Mouse (Mus musculus): ENCODE measurements around the gene Bcar3. TPM values are rescaled to one million over a fixed set of nuclear protein-coding genes. Genes with fewer than 3 reads are reported as not detected.
"Not testable (repeated sequence)": the region's sequence is repeated elsewhere in the genome, so short reads cannot be mapped to it uniquely, and the experiment has no call there.

The Bcar3 gene
- polyA plus RNA-seq, 1 experiment from 2014 or later = 5.9 TPM

- ATAC-seq (ENCODE audit: low FRiP score, low read depth) = no peak
- H3K27me3 ChIP-seq = no peaks in the 10 kb centered on the region
- H3K36me3 ChIP-seq = peaks cover 28% of the 10 kb centered on the region
- H3K9ac ChIP-seq = 0 out of 2 replicates have a peak overlapping the region, but pooled peaks have one; percentile 31
- H3K4me3 ChIP-seq = peak overlapping the region; percentile 99
- 12% methylated on average over 19 of the region's 20 CpGs for WGBS
- peaks cover 37% of the 10 kb centered on the region for H3K4me1 ChIP-seq (replicated peaks)
- H3K9me3 ChIP-seq = no peaks in the 10 kb centered on the region
- peak overlapping the region; percentile 71 for H3K27ac ChIP-seq (replicated peaks)
- H3K4me2 ChIP-seq = peak overlapping the region; percentile 46
These were observed 20.3 kb upstream of the Bcar3 start for GRCm38 (mm10) chr3:122273407-122274240.

GRCm38 (mm10) chr3:122274241-122275024 is 19.5 kb upstream of the Bcar3 start, which contains the start of gene Dnttip2:
Dnttip2 (plus strand) TSS chr3:122274388.
- Histone ChIP-seq H3K36me3 (peaks cover 36% of the 10 kb centered on the region), H3K27ac (replicated peaks) (peak within 1 kb of the TSS; percentile 79), H3K9ac (peak within 1 kb of the TSS; percentile 97), H3K4me1 (replicated peaks) (peaks cover 37% of the 10 kb centered on the region), H3K27me3 (no peaks in the 10 kb centered on the region), H3K4me2 (peak within 1 kb of the TSS; percentile 92), H3K4me3 (peak within 1 kb of the TSS; percentile 99), H3K9me3 (no peaks in the 10 kb centered on the region)
- ATAC-seq (ENCODE audit: low FRiP score, low read depth) = peak; percentile 97
- WGBS = under 1% methylated on average over 56 of the region's 57 CpGs

GRCm38 (mm10) chr3:122275111-122275510 is 18.8 kb upstream of the Bcar3 start:
- peak overlapping the region; percentile 97 for H3K9ac ChIP-seq
- 76% methylated on average over 10 of the region's 10 CpGs for WGBS
- no peaks in the 10 kb centered on the region for H3K9me3 ChIP-seq
- H3K4me1 ChIP-seq (replicated peaks) = peaks cover 37% of the 10 kb centered on the region
- peak overlapping the region; percentile 92 for H3K4me2 ChIP-seq
- ATAC-seq (ENCODE audit: low FRiP score, low read depth) = no peak
- H3K4me3 ChIP-seq = peak overlapping the region; percentile 99
- H3K27me3 ChIP-seq = no peaks in the 10 kb centered on the region
- no peak overlapping the region for H3K27ac ChIP-seq (replicated peaks)
- H3K36me3 ChIP-seq = peaks cover 41% of the 10 kb centered on the region

- Histone ChIP-seq H3K9ac (no peak overlapping the region), H3K4me1 (replicated peaks) (peaks cover 19% of the 10 kb centered on the region), H3K27me3 (no peaks in the 10 kb centered on the region), H3K4me3 (no peak overlapping the region), H3K4me2 (no peak overlapping the region), H3K27ac (replicated peaks) (no peak overlapping the region), H3K36me3 (peaks cover 32% of the 10 kb centered on the region), H3K9me3 (no peaks in the 10 kb centered on the region)
- ATAC-seq (ENCODE audit: low FRiP score, low read depth) = no peak
- WGBS = 77% methylated on average over 5 of the region's 5 CpGs
These were observed 6.7 kb upstream of the Bcar3 start for GRCm38 (mm10) chr3:122287195-122287594.

- Histone ChIP-seq H3K27ac (replicated peaks) (no peak overlapping the region), H3K36me3 (peaks cover 17% of the 10 kb centered on the region), H3K4me2 (no peak overlapping the region), H3K4me3 (no peak overlapping the region), H3K27me3 (no peaks in the 10 kb centered on the region), H3K4me1 (replicated peaks) (peaks cover 23% of the 10 kb centered on the region), H3K9me3 (no peaks in the 10 kb centered on the region), H3K9ac (no peak overlapping the region)
- 85% methylated on average over 5 of the region's 5 CpGs for WGBS
- ATAC-seq (ENCODE audit: low FRiP score, low read depth) = no peak
These were observed 5.2 kb upstream of the Bcar3 start for GRCm38 (mm10) chr3:122288613-122289195.

- H3K9ac ChIP-seq; H3K9me3 ChIP-seq; ATAC-seq (ENCODE audit: low FRiP score, low read depth); H3K27ac ChIP-seq (replicated peaks); H3K4me3 ChIP-seq; H3K27me3 ChIP-seq; H3K4me2 ChIP-seq: not testable (repeated sequence)
- Histone ChIP-seq H3K4me1 (replicated peaks) (peaks cover 24% of the 10 kb centered on the region), H3K36me3 (peaks cover 11% of the 10 kb centered on the region)
- WGBS = 71% methylated on average over 4 of the region's 4 CpGs
These were observed 4.6 kb upstream of the Bcar3 start for GRCm38 (mm10) chr3:122289344-122289743.

GRCm38 (mm10) chr3:122290696-122291095 is 3.2 kb upstream of the Bcar3 start:
- Histone ChIP-seq H3K36me3 (peaks cover 1% of the 10 kb centered on the region; the same call in 1 of the 2 replicates), H3K4me1 (replicated peaks) (peaks cover 38% of the 10 kb centered on the region), H3K4me3 (no peak overlapping the region), H3K27ac (replicated peaks) (no peak overlapping the region; the same call in 1 of the 2 replicates), H3K9me3 (no peaks in the 10 kb centered on the region), H3K27me3 (no peaks in the 10 kb centered on the region), H3K9ac (no peak overlapping the region), H3K4me2 (no peak overlapping the region)
- WGBS = 68% methylated on average over 7 of the region's 7 CpGs
- ATAC-seq (ENCODE audit: low FRiP score, low read depth) = no peak

GRCm38 (mm10) chr3:122291828-122292227 is 2.1 kb upstream of the Bcar3 start:
- Histone ChIP-seq H3K9ac (peak overlapping the region; percentile 89; the same call in 1 of the 2 replicates), H3K36me3 (no peaks in the 10 kb centered on the region), H3K9me3 (no peaks in the 10 kb centered on the region), H3K4me1 (replicated peaks) (peaks cover 39% of the 10 kb centered on the region), H3K4me2 (peak overlapping the region; percentile 84), H3K4me3 (peak overlapping the region; percentile 84), H3K27ac (replicated peaks) (peak overlapping the region; percentile 99), H3K27me3 (no peaks in the 10 kb centered on the region)
- WGBS = 42% methylated on average over 12 of the region's 12 CpGs
- ATAC-seq (ENCODE audit: low FRiP score, low read depth) = no peak

GRCm38 (mm10) chr3:122292300-122293222 is 1.4 kb upstream of the Bcar3 start:
- Histone ChIP-seq H3K4me1 (replicated peaks) (peaks cover 39% of the 10 kb centered on the region), H3K27me3 (no peaks in the 10 kb centered on the region), H3K36me3 (no peaks in the 10 kb centered on the region), H3K9me3 (no peaks in the 10 kb centered on the region), H3K4me2 (peak overlapping the region; percentile 84), H3K27ac (replicated peaks) (peak overlapping the region; percentile 99), H3K4me3 (peak overlapping the region; percentile 84), H3K9ac (peak overlapping the region; percentile 89)
- ATAC-seq (ENCODE audit: low FRiP score, low read depth) = peak; percentile 42
- WGBS = 6% methylated on average over 54 of the region's 54 CpGs

GRCm38 (mm10) chr3:122293223-122293953 is 548 bp upstream of the Bcar3 start:
- WGBS = under 1% methylated on average over 65 of the region's 105 CpGs
- Histone ChIP-seq H3K4me2 (peak overlapping the region; percentile 84), H3K9ac (peak overlapping the region; percentile 89), H3K4me3 (peak overlapping the region; percentile 84), H3K36me3 (no peaks in the 10 kb centered on the region), H3K27ac (replicated peaks) (peak overlapping the region; percentile 99), H3K27me3 (no peaks in the 10 kb centered on the region), H3K9me3 (no peaks in the 10 kb centered on the region), H3K4me1 (replicated peaks) (peaks cover 39% of the 10 kb centered on the region)
- ATAC-seq (ENCODE audit: low FRiP score, low read depth) = peak; percentile 59
